Mouse (Mus musculus) liver, embryonic 14.5 days (tissue): ENCODE results near the gene Rtl1. TPM values are rescaled to one million over a fixed set of nuclear protein-coding genes. Genes with fewer than 3 reads are reported as not detected.

Source experiments
- ATAC-seq: fragments of 200-750 bp; cut with Nextera tagmentation; 2 replicates; pipeline ENCODE4 v1.8.0; 2017; ENCODE audit warnings: moderate number of reproducible peaks, mild to moderate bottlenecking, moderate library complexity; ENCODE audit not compliant: insufficient read depth
- DNase-seq, 3 experiments: peaks; one replicate each; pipeline ENCODE4 v3.0.0-alpha.2; 2012 to 2013; ENCODE audit warnings: low read depth in 3 of 3, low spot score in 3 of 3
- H3K27ac ChIP-seq: fragments of 300-500 bp; sonication (generic); 2 replicates; pipeline ENCODE4 v1.5.1; 2014; ENCODE audit warnings: moderate library complexity, mild to moderate bottlenecking, control low read depth, inconsistent platforms
- H3K27me3 ChIP-seq: fragments of 300-500 bp; sonication (generic); 2 replicates; pipeline ENCODE4 v1.6.1; 2014; ENCODE audit warnings: mild to moderate bottlenecking, low read length, moderate library complexity; ENCODE audit not compliant: control insufficient read depth, insufficient read depth
- H3K36me3 ChIP-seq: fragments of 300-500 bp; sonication (generic); replicated peaks from 2 replicates; pipeline ENCODE4 v1.6.1; 2014; ENCODE audit warnings: low read depth; ENCODE audit not compliant: control insufficient read depth, insufficient read depth
- H3K4me1 ChIP-seq, 2 experiments: fragments of 200-500 bp in 1 of 2; fragments of 300-500 bp in 1 of 2; sonication (generic) in 1 of 2; replicated peaks; 2 replicates each; pipeline ENCODE4 v1.6.1; 2012 to 2014; ENCODE audit warnings: antibody characterized with exemption in 1 of 2, inconsistent platforms in 1 of 2, low read length in 1 of 2; ENCODE audit not compliant: control insufficient read depth in 2 of 2, insufficient read depth in 2 of 2
- H3K4me2 ChIP-seq: fragments of 300-500 bp; sonication (generic); 2 replicates; pipeline ENCODE4 v1.6.1; 2014; ENCODE audit warnings: low read depth, mild to moderate bottlenecking, control low read depth, moderate library complexity
- H3K4me3 ChIP-seq, 2 experiments: fragments of 200-500 bp in 1 of 2; fragments of 300-500 bp in 1 of 2; sonication (generic) in 1 of 2; 2 replicates each; pipeline ENCODE4 v1.5.1; 2012 to 2014; ENCODE audit warnings: low read depth in 2 of 2, low read length in 2 of 2, mild to moderate bottlenecking in 2 of 2, control low read depth in 1 of 2, inconsistent platforms in 1 of 2, moderate library complexity in 1 of 2; ENCODE audit not compliant: insufficient read depth in 1 of 2
- H3K9ac ChIP-seq: fragments of 300-500 bp; sonication (generic); replicated peaks from 2 replicates; pipeline ENCODE4 v1.6.1; 2014; ENCODE audit warnings: mild to moderate bottlenecking, control low read depth, moderate library complexity
- H3K9me3 ChIP-seq: fragments of 300-500 bp; sonication (generic); 2 replicates; pipeline ENCODE4 v1.6.1; 2016; ENCODE audit warnings: low read length, mixed read lengths; ENCODE audit not compliant: control insufficient read depth
- CTCF ChIP-seq: IDR thresholded peaks from 2 replicates; pipeline ENCODE4 v1.5.1; 2016; ENCODE audit warnings: antibody characterized with exemption, low read depth, control low read depth
- EP300 ChIP-seq: IDR thresholded peaks from 2 replicates; pipeline ENCODE4 v1.6.1; 2016; ENCODE audit warnings: antibody characterized with exemption, low read depth
- WGBS: fragments of 180-500 bp; shearing (Covaris S2); extraction: QIAGEN DNeasy Blood & Tissue Kit; methylation state at CpG from one replicate; pipeline ENCODE4 v1.1.7; 2014; ENCODE audit not compliant: insufficient replicate concordance; 5-methylcytosine and 5-hydroxymethylcytosine counted together
- polyA plus RNA-seq, 2 experiments: library from polyadenylated mRNA; depleted of rRNA in 1 of 2; stranded (reverse) in 1 of 2; unstranded in 1 of 2; fragments of >200 nt; fragmentation: Nextera tagmentation in 1 of 2; extraction: Ambion mirVana in 1 of 2; gene quantifications; 2 replicates each; pipeline versions ENCODE4 v1.2.1 to v1.2.3; 2012 to 2014

The Rtl1 gene
- polyA plus RNA-seq, 2 experiments: 0.41 to 1.1 TPM

- no peak for DNase-seq
- Histone ChIP-seq H3K4me2 (no peak overlapping the region), H3K27me3 (no peaks in the 10 kb centered on the region), H3K9ac (no peak overlapping the region), H3K9me3 (no peaks in the 10 kb centered on the region), H3K27ac (no peak overlapping the region), H3K4me1 (no peaks in the 10 kb centered on the region), H3K4me3 (no peak overlapping the region), H3K36me3 (no peaks in the 10 kb centered on the region)
- no peak for ATAC-seq
- TF ChIP-seq CTCF (no peak), EP300 (no peak)
- 64% methylated on average over 7 of the region's 7 CpGs for WGBS
Measured at GRCm38 (mm10) chr12:109594961-109595360, 5.2 kb downstream of the Rtl1 start.

DNA sequence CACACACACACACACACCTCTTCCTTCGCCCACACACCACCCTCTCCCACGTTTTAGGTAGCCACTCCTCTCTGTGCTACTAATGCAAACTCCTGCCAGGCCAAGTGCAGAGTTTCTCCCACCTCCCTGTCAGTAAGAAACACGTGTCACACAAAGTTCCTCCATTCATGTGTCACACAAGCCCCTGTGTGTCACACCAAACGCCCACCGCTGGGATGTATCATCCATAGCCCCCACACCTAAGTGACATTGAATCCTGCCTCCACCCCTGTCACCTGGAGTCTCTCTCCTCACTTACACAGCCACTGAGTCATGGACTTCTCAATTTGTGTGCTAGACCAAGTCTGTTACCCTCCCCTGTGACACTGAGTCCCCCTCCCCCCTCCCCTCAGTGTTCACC lies 17.9 kb downstream of the Rtl1 start:
- Histone ChIP-seq H3K9me3 (no peaks in the 10 kb centered on the region), H3K27ac (no peak overlapping the region), H3K9ac (no peak overlapping the region), H3K36me3 (no peaks in the 10 kb centered on the region), H3K27me3 (no peaks in the 10 kb centered on the region), H3K4me1 (no peaks in the 10 kb centered on the region; a peak in 1 of 4 replicates), H3K4me3 (no peak overlapping the region), H3K4me2 (no peak overlapping the region)
- WGBS: 37% methylated on average over 5 of the region's 5 CpGs
- ATAC-seq (no peak), DNase-seq (no peak)
- no peak for TF ChIP-seq CTCF
- no peak for TF ChIP-seq EP300

- 48% methylated on average over 4 of the region's 4 CpGs for WGBS
- no peak for DNase-seq
- Histone ChIP-seq H3K9ac (no peak overlapping the region), H3K9me3 (no peaks in the 10 kb centered on the region), H3K4me3 (no peak overlapping the region), H3K27ac (no peak overlapping the region), H3K27me3 (no peaks in the 10 kb centered on the region), H3K36me3 (no peaks in the 10 kb centered on the region), H3K4me1 (no peaks in the 10 kb centered on the region), H3K4me2 (no peak overlapping the region)
- TF ChIP-seq EP300 (no peak), CTCF (no peak)
- no peak for ATAC-seq
Measured at GRCm38 (mm10) chr12:109572259-109572658, 27.9 kb downstream of the Rtl1 start.

- 62% methylated on average over 10 of the region's 10 CpGs for WGBS
- ATAC-seq (no peak), DNase-seq (no peak)
- no peak overlapping the region for H3K27ac ChIP-seq
- H3K36me3 ChIP-seq: no peaks in the 10 kb centered on the region
- no peak overlapping the region for H3K4me2 ChIP-seq
- H3K4me3 ChIP-seq: no peak overlapping the region
- H3K9ac ChIP-seq: no peak overlapping the region
- H3K9me3 ChIP-seq: no peaks in the 10 kb centered on the region
- H3K27me3 ChIP-seq: no peaks in the 10 kb centered on the region
- TF ChIP-seq CTCF (no peak), EP300 (no peak)
- H3K4me1 ChIP-seq: no peaks in the 10 kb centered on the region
Measured at GRCm38 (mm10) chr12:109560111-109560695, 39.9 kb downstream of the Rtl1 start.

GRCm38 (mm10) chr12:109558891-109559487 lies 41.1 kb downstream of the Rtl1 start:
- no peaks in the 10 kb centered on the region for H3K36me3 ChIP-seq
- H3K4me3 ChIP-seq: no peak overlapping the region
- H3K27me3 ChIP-seq: no peaks in the 10 kb centered on the region
- WGBS: 55% methylated on average over 7 of the region's 7 CpGs
- no peaks in the 10 kb centered on the region for H3K9me3 ChIP-seq
- H3K9ac ChIP-seq: no peak overlapping the region
- ATAC-seq: no peak
- DNase-seq: no peak
- H3K4me2 ChIP-seq: no peak overlapping the region
- no peaks in the 10 kb centered on the region for H3K4me1 ChIP-seq
- no peak overlapping the region for H3K27ac ChIP-seq
- TF ChIP-seq CTCF (no peak), EP300 (no peak)
